Mouse (Mus musculus) thymus, adult 2 months (tissue): ENCODE results near the gene Abcb8.

Experiments
- CTCF ChIP-seq: fragments of 200-500 bp; IDR thresholded peaks from 2 replicates; pipeline ENCODE4 v1.5.1; 2012; ENCODE audit warnings: mild to moderate bottlenecking, control low read depth, low read length, moderate library complexity, borderline replicate concordance; ENCODE audit not compliant: control insufficient read depth, poor library complexity, insufficient read depth; ENCODE audit errors: extremely low read depth
- POLR2A ChIP-seq: fragments of 200-500 bp; IDR thresholded peaks from 2 replicates; pipeline ENCODE4 v1.6.1; 2012; ENCODE audit warnings: mild to moderate bottlenecking, low read length, control low read depth, moderate library complexity; ENCODE audit not compliant: control insufficient read depth, poor library complexity, insufficient read depth; ENCODE audit errors: extremely low read depth

GRCm38 (mm10) chr5:24455076-24455475 lies 61.6 kb downstream of the Abcb8 start:
- TF ChIP-seq POLR2A (no peak), CTCF (no peak)
